Mouse (Mus musculus): Measurements from ENCODE around the gene Pnkd.

DNA sequence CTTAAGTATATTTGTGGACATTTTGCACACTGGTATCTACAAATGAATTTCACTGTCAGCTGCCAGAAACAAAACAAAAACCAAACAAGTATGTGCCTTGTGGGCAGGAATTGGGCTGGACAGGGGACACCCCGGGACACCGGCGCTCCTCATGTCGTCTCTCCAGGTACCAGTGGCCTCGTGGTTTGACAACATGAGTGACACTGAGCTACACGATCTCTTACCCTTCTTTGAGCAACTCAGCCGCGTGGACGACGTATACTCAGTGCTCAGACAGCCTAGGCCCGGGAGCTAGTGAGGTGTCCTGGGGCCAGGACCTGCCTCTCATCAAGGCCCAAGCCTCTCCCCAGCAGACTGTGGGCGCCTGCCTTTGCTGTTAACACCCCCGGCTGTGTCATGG lies 110.6 kb downstream of the Pnkd start:
- TF ChIP-seq POLR2A (IDR thresholded peaks at IDR 0.05; ENCODE audit: low read depth, low read length) (no peak), CTCF (conservative IDR thresholded peaks at IDR 0.05; ENCODE audit: insufficient read depth, insufficient read length, low read depth, low read length) (no peak)
